Mouse (Mus musculus) adrenal gland, postnatal 25 days (tissue): ENCODE results near the gene Plekhm1. TPM values are rescaled to one million over a fixed set of nuclear protein-coding genes. Genes with fewer than 3 reads are reported as not detected.
A peak's percentile ranks its signal among the peaks of the same experiment; 100 is the strongest.
"Not testable (repeated sequence)": the region's sequence is repeated elsewhere in the genome, so short reads cannot be mapped to it uniquely, and the experiment has no call there.

Experiments used
- DNase-seq: peaks from one replicate; pipeline ENCODE4 v3.0.0; 2021; ENCODE audit warnings: mixed read lengths
- total RNA-seq: library from RNA; stranded (reverse); gene quantifications from 2 replicates; pipeline ENCODE4 v1.2.3, GENCODE M21; 2021

Plekhm1 gene
- total RNA-seq, 1 experiment from 2014 or later: 25.0 TPM

GRCm38 (mm10) chr11:103339414-103340119 is 72.9 kb downstream of the Plekhm1 start:
- DNase-seq: peak; percentile 59

- no peak for DNase-seq
Measured at GRCm38 (mm10) chr11:103338671-103339070, 73.8 kb downstream of the Plekhm1 start.

GRCm38 (mm10) chr11:103338119-103338518 is 74.4 kb downstream of the Plekhm1 start:
- DNase-seq: no peak

- no peak for DNase-seq
Measured at GRCm38 (mm10) chr11:103337180-103337579, 75.3 kb downstream of the Plekhm1 start.

- no peak for DNase-seq
Measured at GRCm38 (mm10) chr11:103335561-103335960, 76.9 kb downstream of the Plekhm1 start.

GRCm38 (mm10) chr11:103334925-103335324 is 77.6 kb downstream of the Plekhm1 start:
- DNase-seq: no peak

- DNase-seq: peak; percentile 56
Measured at GRCm38 (mm10) chr11:103333719-103334398, 78.6 kb downstream of the Plekhm1 start.

GRCm38 (mm10) chr11:103332890-103333651 is 79.4 kb downstream of the Plekhm1 start:
- no peak for DNase-seq

GRCm38 (mm10) chr11:103332186-103332889 is 80.1 kb downstream of the Plekhm1 start:
- DNase-seq: peak; percentile 79

- no peak for DNase-seq
Measured at GRCm38 (mm10) chr11:103331502-103332185, 80.8 kb downstream of the Plekhm1 start.

GRCm38 (mm10) chr11:103330651-103331319 is 81.7 kb downstream of the Plekhm1 start:
- DNase-seq: no peak

GRCm38 (mm10) chr11:103326950-103327349 is 85.5 kb downstream of the Plekhm1 start:
- DNase-seq: peak; percentile 74

- peak; percentile 76 for DNase-seq
Measured at GRCm38 (mm10) chr11:103325172-103325571, 87.3 kb downstream of the Plekhm1 start.

- DNase-seq: no peak
Measured at GRCm38 (mm10) chr11:103324723-103325122, 87.8 kb downstream of the Plekhm1 start.

- DNase-seq: not testable (repeated sequence)
Measured at GRCm38 (mm10) chr11:103322832-103323231, 89.7 kb downstream of the Plekhm1 start.

GRCm38 (mm10) chr11:103320646-103321045 is 91.8 kb downstream of the Plekhm1 start:
- no peak for DNase-seq

- DNase-seq: no peak
Measured at GRCm38 (mm10) chr11:103320196-103320595, 92.3 kb downstream of the Plekhm1 start.

- no peak for DNase-seq
Measured at GRCm38 (mm10) chr11:103318042-103318441, 94.4 kb downstream of the Plekhm1 start.

- DNase-seq: no peak
Measured at GRCm38 (mm10) chr11:103315379-103315778, 97.1 kb downstream of the Plekhm1 start.

- DNase-seq: no peak
Measured at GRCm38 (mm10) chr11:103314736-103315374, 97.6 kb downstream of the Plekhm1 start.
